Mouse (Mus musculus): Measurements from ENCODE around the gene Pear1. TPM values are rescaled to one million over a fixed set of nuclear protein-coding genes. Genes with fewer than 3 reads are reported as not detected.

Gene Pear1
- polyA plus RNA-seq, 1 experiment from 2014 or later = 13.1 TPM

DNA sequence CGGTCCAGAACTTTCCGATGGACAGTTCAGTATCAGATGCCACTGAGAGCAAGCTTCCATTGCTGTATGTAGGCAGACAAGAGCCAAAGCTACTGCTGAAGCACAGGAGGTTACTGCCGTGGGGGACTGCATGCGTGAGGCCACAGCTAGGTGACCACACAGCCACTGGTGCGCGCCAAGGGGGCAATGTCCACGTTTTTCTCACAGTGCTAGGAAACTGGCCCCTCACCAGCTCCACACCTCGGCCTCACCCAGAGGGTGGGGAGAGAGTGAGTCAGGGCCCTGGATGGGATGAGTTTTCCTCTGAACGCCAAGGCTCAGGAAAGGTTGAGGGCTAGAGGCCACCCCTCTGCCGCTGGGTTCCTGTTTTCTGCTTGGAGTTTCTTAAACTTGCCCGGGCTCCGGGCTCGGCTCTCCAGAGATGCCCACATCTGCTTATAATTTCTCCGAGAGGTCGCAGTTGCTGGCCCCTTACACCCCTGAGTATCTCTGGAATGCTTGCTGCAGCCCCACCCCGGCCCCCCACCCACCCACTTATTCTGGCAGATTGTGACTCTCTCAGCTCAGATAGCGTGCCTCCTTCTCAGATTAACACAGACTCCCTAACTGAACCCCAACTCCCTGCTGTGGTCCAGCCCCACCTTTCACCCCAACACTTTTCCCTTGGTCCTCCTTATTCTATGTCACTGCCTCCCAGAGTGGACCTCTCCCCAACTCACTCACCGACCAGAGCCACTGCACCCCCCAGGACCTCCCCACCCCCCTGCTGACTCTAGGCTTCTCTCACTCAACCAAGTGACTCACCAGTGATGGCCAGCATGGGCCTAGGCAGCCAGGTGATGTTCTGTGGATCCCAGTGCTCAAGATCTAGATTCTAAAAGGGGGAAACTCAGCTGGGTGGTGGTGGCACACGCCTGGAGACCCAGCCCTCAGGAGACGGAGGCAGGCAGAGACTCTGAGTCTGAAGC lies 62.4 kb downstream of the Pear1 start:
- H3K36me3 ChIP-seq = no peaks in the 10 kb centered on the region
- ATAC-seq (ENCODE audit: low read depth) = no peak
- H3K9ac ChIP-seq = no peak overlapping the region
- H3K27ac ChIP-seq (replicated peaks) = no peak overlapping the region
- no peak overlapping the region for H3K4me2 ChIP-seq
- 78% methylated on average over 20 of the region's 20 CpGs for WGBS
- no peak overlapping the region for H3K4me3 ChIP-seq
- H3K4me1 ChIP-seq (replicated peaks) = peaks cover 21% of the 10 kb centered on the region
- no peaks in the 10 kb centered on the region for H3K9me3 ChIP-seq
- H3K27me3 ChIP-seq = peaks cover 26% of the 10 kb centered on the region

DNA sequence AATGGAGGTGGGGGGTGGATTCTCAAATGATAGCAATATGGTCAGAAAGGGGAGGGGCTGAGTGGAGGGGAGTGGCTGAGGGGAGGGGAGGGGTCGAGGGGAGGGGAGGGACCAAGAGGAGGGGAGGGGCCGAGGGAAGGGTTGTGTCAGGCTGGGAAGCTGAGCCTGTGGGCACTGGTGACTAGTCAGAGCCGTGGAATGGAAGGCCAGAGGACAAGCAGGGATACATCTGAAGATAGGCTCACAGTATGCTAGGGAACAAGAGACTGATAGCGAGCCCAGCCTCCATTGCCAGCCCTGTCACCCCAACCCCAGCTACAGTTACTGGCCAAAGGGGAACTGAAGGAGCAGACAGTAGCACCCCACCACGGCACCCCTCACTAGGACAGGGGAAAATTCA lies 65.5 kb downstream of the Pear1 start:
- Histone ChIP-seq H3K36me3 (no peaks in the 10 kb centered on the region), H3K9ac (no peak overlapping the region), H3K27ac (replicated peaks) (no peak overlapping the region), H3K4me2 (no peak overlapping the region), H3K4me1 (replicated peaks) (peaks cover 14% of the 10 kb centered on the region), H3K27me3 (peaks cover 23% of the 10 kb centered on the region), H3K9me3 (no peaks in the 10 kb centered on the region), H3K4me3 (no peak overlapping the region)
- WGBS = 33% methylated on average over 4 of the region's 5 CpGs
- ATAC-seq (ENCODE audit: low read depth) = no peak

DNA sequence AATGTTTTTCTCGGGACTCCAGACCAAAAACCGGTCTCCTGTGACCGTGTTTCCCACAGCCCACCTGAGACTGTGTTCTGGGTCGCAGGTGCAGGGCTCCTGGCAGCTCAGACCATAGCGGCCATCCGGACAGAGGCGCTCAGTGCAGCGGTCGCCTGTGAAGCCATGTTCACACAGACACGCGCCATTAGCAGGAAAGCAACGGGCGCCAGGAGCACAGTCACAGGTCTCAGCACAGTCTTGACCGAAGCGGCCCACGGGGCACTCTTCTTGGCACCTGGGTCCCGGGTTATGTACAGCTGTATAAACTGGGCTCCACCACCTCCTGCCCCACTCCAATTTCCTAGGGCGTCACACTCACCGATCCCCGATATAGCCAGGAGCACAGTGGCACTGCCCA lies 67.6 kb downstream of the Pear1 start:
- Histone ChIP-seq H3K27ac (replicated peaks) (no peak overlapping the region), H3K36me3 (no peaks in the 10 kb centered on the region), H3K27me3 (peaks cover 23% of the 10 kb centered on the region), H3K4me3 (peak overlapping the region; percentile 28), H3K9ac (peak overlapping the region; percentile 60), H3K9me3 (no peaks in the 10 kb centered on the region), H3K4me2 (peak overlapping the region; percentile 51), H3K4me1 (replicated peaks) (peaks cover 7% of the 10 kb centered on the region)
- 44% methylated on average over 20 of the region's 20 CpGs for WGBS
- ATAC-seq (ENCODE audit: low read depth) = peak; percentile 32; the same call in 1 of the 2 replicates

DNA sequence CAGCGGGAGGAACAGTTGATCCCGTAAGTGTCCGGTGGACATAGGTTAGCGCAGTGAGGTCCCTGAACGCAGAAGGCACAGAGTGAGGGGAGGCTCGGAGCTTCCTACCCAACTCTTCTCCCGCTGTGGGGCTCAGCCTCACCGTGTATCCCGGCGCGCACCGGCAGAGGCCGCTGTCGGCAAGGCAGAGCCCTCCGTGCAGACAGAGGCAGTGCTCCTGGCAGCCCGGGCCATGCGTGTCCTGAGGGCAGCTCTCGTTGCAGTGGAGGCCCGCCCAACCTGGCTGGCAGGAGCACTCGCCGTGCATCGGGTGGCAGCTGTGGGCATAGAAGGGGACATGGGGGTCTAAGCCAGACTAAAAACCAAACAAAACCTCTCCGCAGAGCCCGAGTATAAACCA lies 68.1 kb downstream of the Pear1 start:
- Histone ChIP-seq H3K4me2 (peak overlapping the region; percentile 51), H3K9me3 (no peaks in the 10 kb centered on the region), H3K27ac (replicated peaks) (no peak overlapping the region), H3K9ac (peak overlapping the region; percentile 60), H3K4me1 (replicated peaks) (peaks cover 7% of the 10 kb centered on the region), H3K36me3 (no peaks in the 10 kb centered on the region), H3K4me3 (peak overlapping the region; percentile 28), H3K27me3 (peaks cover 23% of the 10 kb centered on the region)
- ATAC-seq (ENCODE audit: low read depth) = peak; percentile 90
- WGBS = 4% methylated on average over 24 of the region's 24 CpGs

DNA sequence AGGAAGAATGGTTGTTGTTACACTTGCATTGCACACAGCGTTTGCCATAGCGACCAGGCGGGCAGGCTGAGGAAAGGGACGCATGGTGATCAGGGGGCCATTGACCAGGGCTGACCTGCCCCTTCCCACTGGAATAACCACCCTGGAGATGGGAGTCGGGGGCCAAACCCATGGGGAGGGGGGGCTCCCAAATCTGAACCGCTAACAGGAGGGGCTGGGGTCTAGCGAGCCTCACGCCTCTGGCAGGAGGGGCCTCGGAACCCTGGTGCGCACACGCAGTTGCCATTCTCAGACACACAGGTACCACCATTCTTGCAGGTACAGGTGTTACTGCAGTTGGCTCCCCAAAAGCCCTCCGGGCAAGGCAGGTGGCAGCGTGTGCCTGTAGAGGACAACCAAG lies 70.3 kb downstream of the Pear1 start:
- Histone ChIP-seq H3K4me2 (no peak overlapping the region), H3K36me3 (no peaks in the 10 kb centered on the region), H3K4me1 (replicated peaks) (peaks cover 7% of the 10 kb centered on the region), H3K9ac (no peak overlapping the region), H3K4me3 (no peak overlapping the region), H3K9me3 (no peaks in the 10 kb centered on the region), H3K27ac (replicated peaks) (no peak overlapping the region), H3K27me3 (peaks cover 23% of the 10 kb centered on the region)
- ATAC-seq (ENCODE audit: low read depth) = no peak
- 85% methylated on average over 13 of the region's 13 CpGs for WGBS

DNA sequence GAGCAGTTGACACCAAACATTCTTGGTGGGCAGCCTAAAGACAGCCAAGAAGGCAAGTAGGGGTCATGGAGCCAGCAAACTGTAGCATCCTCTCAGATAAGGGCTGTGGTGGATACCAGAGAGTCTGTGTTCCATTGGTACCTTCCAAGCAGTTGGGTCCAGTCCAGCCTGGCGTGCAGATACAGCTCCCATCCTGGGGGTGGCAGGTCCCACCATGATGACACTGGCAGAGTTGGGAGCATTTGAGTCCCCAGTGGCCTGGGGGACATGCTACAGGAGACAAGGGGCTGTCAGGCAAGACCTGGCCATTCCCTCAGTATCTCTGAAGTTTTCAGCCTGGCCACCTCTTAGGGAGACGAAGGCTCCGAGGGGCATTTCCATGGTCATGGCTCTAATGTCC lies 71.5 kb downstream of the Pear1 start:
- Histone ChIP-seq H3K9me3 (no peaks in the 10 kb centered on the region), H3K27me3 (peaks cover 23% of the 10 kb centered on the region), H3K4me2 (no peak overlapping the region), H3K4me1 (replicated peaks) (peaks cover 10% of the 10 kb centered on the region), H3K27ac (replicated peaks) (no peak overlapping the region), H3K36me3 (no peaks in the 10 kb centered on the region), H3K9ac (no peak overlapping the region), H3K4me3 (no peak overlapping the region)
- no peak for ATAC-seq (ENCODE audit: low read depth)
- 95% methylated on average over 3 of the region's 3 CpGs for WGBS

DNA sequence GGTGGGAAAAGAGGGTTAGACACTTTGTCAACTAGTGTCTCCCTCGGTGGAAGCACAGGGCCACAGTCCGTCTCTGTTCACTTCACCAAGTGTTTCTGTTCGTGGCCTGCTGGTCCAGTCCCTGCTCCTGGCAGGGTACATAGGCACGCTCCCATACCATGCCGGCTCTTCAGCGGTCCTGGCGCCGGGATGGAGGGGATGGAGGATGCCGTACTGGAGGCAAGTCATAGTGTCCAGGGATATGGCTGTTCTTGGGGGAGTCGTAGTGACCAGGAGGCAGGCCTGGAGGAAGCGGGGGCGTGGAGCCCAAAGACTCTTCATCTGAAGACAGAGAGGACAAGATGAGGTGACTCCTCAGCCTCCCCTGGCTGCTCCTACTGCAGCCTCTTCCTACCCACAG lies 74.1 kb downstream of the Pear1 start:
- no peaks in the 10 kb centered on the region for H3K9me3 ChIP-seq
- H3K4me3 ChIP-seq = no peak overlapping the region
- H3K36me3 ChIP-seq = no peaks in the 10 kb centered on the region
- no peak for ATAC-seq (ENCODE audit: low read depth)
- 92% methylated on average over 12 of the region's 12 CpGs for WGBS
- H3K4me2 ChIP-seq = no peak overlapping the region
- H3K4me1 ChIP-seq (replicated peaks) = peaks cover 11% of the 10 kb centered on the region
- H3K27me3 ChIP-seq = peaks cover 9% of the 10 kb centered on the region
- no peak overlapping the region for H3K9ac ChIP-seq
- H3K27ac ChIP-seq (replicated peaks) = no peak overlapping the region

DNA sequence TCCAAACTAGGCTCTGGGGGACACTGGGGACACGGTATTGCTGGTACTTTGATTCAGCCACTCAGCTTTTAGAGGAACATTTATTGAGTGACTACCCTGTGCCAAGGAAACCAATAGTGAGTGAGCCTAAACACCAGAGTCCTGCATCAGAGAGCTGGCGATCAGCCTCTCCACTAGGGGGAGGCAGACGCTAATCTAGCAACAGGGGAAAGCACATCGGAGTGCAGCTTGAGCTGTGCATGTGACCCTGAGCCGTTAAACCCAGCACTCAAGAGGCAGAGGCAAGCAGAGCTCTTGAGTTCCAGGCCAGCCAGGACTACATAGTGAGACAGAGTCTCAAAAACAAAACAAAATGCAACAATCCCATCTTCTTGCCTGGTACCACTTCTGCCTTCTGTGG lies 75.1 kb downstream of the Pear1 start:
- no peak overlapping the region for H3K4me3 ChIP-seq
- no peaks in the 10 kb centered on the region for H3K9me3 ChIP-seq
- no peak overlapping the region; the same call in 1 of the 2 replicates for H3K9ac ChIP-seq
- H3K27me3 ChIP-seq = 0 out of 2 replicates have a peak, but pooled peaks cover 1% of the 10 kb centered on the region
- 14% methylated on average over 5 of the region's 5 CpGs for WGBS
- no peak overlapping the region for H3K27ac ChIP-seq (replicated peaks)
- peaks cover 14% of the 10 kb centered on the region for H3K4me1 ChIP-seq (replicated peaks)
- no peaks in the 10 kb centered on the region for H3K36me3 ChIP-seq
- H3K4me2 ChIP-seq = no peak overlapping the region
- no peak for ATAC-seq (ENCODE audit: low read depth)

DNA sequence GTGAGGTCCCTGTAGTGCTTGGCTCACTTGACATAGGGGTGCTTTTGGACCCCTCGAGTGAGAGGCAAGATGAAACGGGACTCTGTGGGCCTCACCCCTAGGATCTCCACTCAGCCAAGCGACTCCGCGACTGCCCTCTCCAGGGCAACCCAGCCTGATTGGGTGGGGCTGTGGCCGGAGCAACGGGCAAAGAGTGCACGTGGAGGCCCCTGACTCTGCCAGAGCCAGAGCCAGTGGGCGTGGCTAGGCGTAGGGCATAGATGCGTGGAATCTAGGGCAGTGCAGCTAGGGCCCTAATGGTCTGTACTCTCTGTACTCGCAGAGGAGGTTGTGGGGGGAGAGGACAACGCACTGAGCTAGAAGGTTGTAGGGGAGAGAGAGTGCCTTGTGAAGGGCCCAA lies 75.7 kb downstream of the Pear1 start, which contains the start of gene Lrrc71:
Gene Lrrc71, minus strand, starts transcription at position 195 of the 400 bp plus-strand sequence.
- Histone ChIP-seq H3K27me3 (no peaks in the 10 kb centered on the region), H3K9ac (no peak within 1 kb of the TSS; the same call in 1 of the 2 replicates), H3K27ac (replicated peaks) (no peak within 1 kb of the TSS), H3K4me1 (replicated peaks) (peaks cover 14% of the 10 kb centered on the region), H3K36me3 (no peaks in the 10 kb centered on the region), H3K4me2 (no peak within 1 kb of the TSS), H3K4me3 (no peak within 1 kb of the TSS), H3K9me3 (no peaks in the 10 kb centered on the region)
- WGBS = 37% methylated on average over 13 of the region's 13 CpGs
- ATAC-seq (ENCODE audit: low read depth) = no peak

DNA sequence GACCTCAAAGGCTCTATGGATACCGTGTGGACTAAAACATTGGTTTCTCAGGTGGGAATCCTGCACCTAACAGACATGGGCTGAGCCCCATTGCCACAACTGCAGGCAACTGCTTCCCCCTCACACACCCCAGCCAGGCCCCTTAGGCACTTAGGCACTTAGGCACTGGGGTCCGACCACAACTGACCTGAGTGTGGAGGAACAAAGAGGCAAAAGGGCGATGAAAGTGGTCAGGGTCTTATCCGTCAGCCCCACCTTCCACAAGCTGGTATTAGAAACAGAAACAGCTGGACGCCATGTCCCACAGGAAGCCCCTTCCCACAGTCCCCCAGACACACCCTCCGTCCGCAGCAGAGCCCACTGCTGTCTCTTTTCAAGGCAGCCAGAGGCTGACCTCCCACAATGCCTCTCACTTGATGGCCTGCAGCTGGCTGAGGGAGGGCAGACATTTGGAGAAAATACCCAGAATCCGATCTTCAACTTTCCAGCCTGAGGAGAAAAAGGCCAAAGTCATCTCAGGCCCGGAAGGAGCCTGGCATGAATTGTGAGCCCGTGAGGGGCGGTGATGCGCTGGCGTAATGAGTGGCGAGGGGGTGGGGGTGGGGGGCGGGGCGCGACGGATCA lies 79.0 kb downstream of the Pear1 start:
- H3K4me2 ChIP-seq = peak overlapping the region; percentile 48
- H3K4me1 ChIP-seq (replicated peaks) = peaks cover 14% of the 10 kb centered on the region
- H3K36me3 ChIP-seq = peaks cover 5% of the 10 kb centered on the region; the same call in 1 of the 2 replicates
- no peak for ATAC-seq (ENCODE audit: low read depth)
- H3K27me3 ChIP-seq = no peaks in the 10 kb centered on the region
- H3K27ac ChIP-seq (replicated peaks) = no peak overlapping the region
- peak overlapping the region; percentile 15; the same call in 1 of the 2 replicates for H3K4me3 ChIP-seq
- WGBS = 32% methylated on average over 18 of the region's 18 CpGs
- peak overlapping the region; percentile 59 for H3K9ac ChIP-seq
- no peaks in the 10 kb centered on the region for H3K9me3 ChIP-seq

DNA sequence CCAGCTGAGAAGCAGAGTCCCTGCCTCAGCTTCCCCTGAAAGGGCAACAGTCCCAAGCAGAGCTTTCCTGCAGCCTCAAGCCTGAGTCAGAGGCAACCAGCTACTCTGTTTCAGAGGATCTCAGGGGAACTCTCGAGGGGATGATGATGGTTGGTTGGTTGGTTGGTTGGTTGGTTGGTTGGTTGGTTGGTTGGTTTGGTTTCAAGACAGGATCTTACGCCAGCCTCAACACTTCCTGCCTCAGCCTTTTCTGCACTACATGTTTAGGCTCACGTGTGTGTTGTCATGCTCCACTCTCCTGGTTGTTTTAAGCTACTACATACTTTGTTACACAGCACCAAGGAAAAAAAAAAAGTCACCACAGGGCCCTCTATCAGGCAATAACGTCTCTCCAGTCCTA lies 80.2 kb downstream of the Pear1 start:
- Histone ChIP-seq H3K36me3 (peaks cover 11% of the 10 kb centered on the region), H3K9ac (no peak overlapping the region), H3K4me2 (no peak overlapping the region), H3K9me3 (no peaks in the 10 kb centered on the region), H3K27me3 (no peaks in the 10 kb centered on the region), H3K4me3 (no peak overlapping the region), H3K4me1 (replicated peaks) (peaks cover 14% of the 10 kb centered on the region), H3K27ac (replicated peaks) (no peak overlapping the region)
- 91% methylated on average over 4 of the region's 4 CpGs for WGBS
- ATAC-seq (ENCODE audit: low read depth) = no peak

DNA sequence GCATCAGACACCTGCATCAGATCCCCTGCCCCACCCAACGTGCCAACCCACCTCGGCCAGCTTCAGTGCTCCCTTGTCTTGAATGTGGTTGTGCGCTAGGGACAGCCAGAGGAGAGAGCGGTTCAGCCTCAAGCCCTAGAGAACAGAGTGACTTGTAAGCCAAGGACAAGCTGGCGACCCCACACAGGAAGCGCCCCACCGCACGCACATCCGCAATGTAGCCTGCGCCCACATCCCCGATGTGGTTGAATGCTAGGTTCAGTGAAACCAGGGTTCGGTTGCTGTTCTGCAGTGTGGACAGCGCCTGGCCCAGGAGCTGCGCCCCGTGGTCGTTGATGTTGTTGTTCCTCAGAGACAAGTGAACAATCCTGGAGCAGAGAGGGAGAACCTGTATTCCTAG lies 81.4 kb downstream of the Pear1 start:
- H3K27me3 ChIP-seq = no peaks in the 10 kb centered on the region
- no peak for ATAC-seq (ENCODE audit: low read depth)
- WGBS = 89% methylated on average over 16 of the region's 16 CpGs
- H3K4me2 ChIP-seq = no peak overlapping the region
- H3K36me3 ChIP-seq = peaks cover 22% of the 10 kb centered on the region
- H3K4me1 ChIP-seq (replicated peaks) = peaks cover 11% of the 10 kb centered on the region
- H3K9me3 ChIP-seq = no peaks in the 10 kb centered on the region
- no peak overlapping the region for H3K27ac ChIP-seq (replicated peaks)
- H3K4me3 ChIP-seq = no peak overlapping the region
- H3K9ac ChIP-seq = no peak overlapping the region

Data from neural tube, embryonic 13.5 days (tissue).